Mouse (Mus musculus): ENCODE measurements around the gene Atp13a5.

The Atp13a5 gene

GRCm38 (mm10) chr16:29378458-29378857 lies at the start of gene Atp13a5:
Gene Atp13a5, minus strand, starts transcription at chr16:29378732.
- DNase-seq (ENCODE audit: low spot score), result no peak

- no peak for DNase-seq (ENCODE audit: low spot score)
Observed at GRCm38 (mm10) chr16:29414822-29415221, 36.3 kb upstream of the Atp13a5 start.

- DNase-seq (ENCODE audit: low spot score), result no peak
Observed at GRCm38 (mm10) chr16:29407319-29407718, 28.8 kb upstream of the Atp13a5 start.

- DNase-seq (ENCODE audit: low spot score), result no peak
Observed at GRCm38 (mm10) chr16:29399079-29399478, 20.5 kb upstream of the Atp13a5 start.

GRCm38 (mm10) chr16:29384781-29385180 lies 6.2 kb upstream of the Atp13a5 start:
- DNase-seq (ENCODE audit: low spot score), result no peak

- no peak for DNase-seq (ENCODE audit: low spot score)
Observed at GRCm38 (mm10) chr16:29374636-29375035, 3.9 kb downstream of the Atp13a5 start.

GRCm38 (mm10) chr16:29331351-29332044 lies 47.0 kb downstream of the Atp13a5 start:
- DNase-seq (ENCODE audit: low spot score), result no peak

GRCm38 (mm10) chr16:29330948-29331347 lies 47.6 kb downstream of the Atp13a5 start:
- DNase-seq (ENCODE audit: low spot score), result no peak

GRCm38 (mm10) chr16:29329213-29329612 lies 49.3 kb downstream of the Atp13a5 start:
- no peak for DNase-seq (ENCODE audit: low spot score)

- DNase-seq (ENCODE audit: low spot score), result no peak
Observed at GRCm38 (mm10) chr16:29327910-29328309, 50.6 kb downstream of the Atp13a5 start.

- no peak for DNase-seq (ENCODE audit: low spot score)
Observed at GRCm38 (mm10) chr16:29325233-29325919, 53.2 kb downstream of the Atp13a5 start.

GRCm38 (mm10) chr16:29320717-29321116 lies 57.8 kb downstream of the Atp13a5 start:
- no peak for DNase-seq (ENCODE audit: low spot score)

- no peak for DNase-seq (ENCODE audit: low spot score)
Observed at GRCm38 (mm10) chr16:29315391-29315790, 63.1 kb downstream of the Atp13a5 start.

GRCm38 (mm10) chr16:29314991-29315390 lies 63.5 kb downstream of the Atp13a5 start:
- no peak for DNase-seq (ENCODE audit: low spot score)

GRCm38 (mm10) chr16:29297555-29298021 lies 80.9 kb downstream of the Atp13a5 start:
- no peak for DNase-seq (ENCODE audit: low spot score)

- no peak for DNase-seq (ENCODE audit: low spot score)
Observed at GRCm38 (mm10) chr16:29280691-29281090, 97.8 kb downstream of the Atp13a5 start.

- no peak for DNase-seq (ENCODE audit: low spot score)
Observed at GRCm38 (mm10) chr16:29254325-29254724, 124.2 kb downstream of the Atp13a5 start.

GRCm38 (mm10) chr16:29235951-29236350 lies 142.6 kb downstream of the Atp13a5 start:
- no peak for DNase-seq (ENCODE audit: low spot score)

GRCm38 (mm10) chr16:29216395-29217295 lies 161.9 kb downstream of the Atp13a5 start:
- DNase-seq (ENCODE audit: low spot score), result no peak

GRCm38 (mm10) chr16:29209605-29210411 lies 168.7 kb downstream of the Atp13a5 start, which contains the start of gene Hrasls:
Gene Hrasls, plus strand, starts transcription at chr16:29209695.
- DNase-seq (ENCODE audit: low spot score), result no peak

- DNase-seq (ENCODE audit: low spot score), result no peak
Observed at GRCm38 (mm10) chr16:29208841-29209240, 169.7 kb downstream of the Atp13a5 start.
